Mouse (Mus musculus) frontal cortex, postnatal 14 days (tissue): ENCODE measurements at regions not wholly inside any gene's neighbourhood (a gene's known extent, or its start where the extent isn't known, plus 50 kb on each side); places are given as distances from the start of the nearest gene placed in this dataset.

Experiments used
- DNase-seq, 2 experiments: peaks; one replicate each; pipeline ENCODE4 v3.0.0; 2022; ENCODE audit warnings: low spot score in 2 of 2

- no peak for DNase-seq
These were observed 56.5 kb upstream of the Lsm6 start for GRCm38 (mm10) chr8:78877423-78877822.

DNA sequence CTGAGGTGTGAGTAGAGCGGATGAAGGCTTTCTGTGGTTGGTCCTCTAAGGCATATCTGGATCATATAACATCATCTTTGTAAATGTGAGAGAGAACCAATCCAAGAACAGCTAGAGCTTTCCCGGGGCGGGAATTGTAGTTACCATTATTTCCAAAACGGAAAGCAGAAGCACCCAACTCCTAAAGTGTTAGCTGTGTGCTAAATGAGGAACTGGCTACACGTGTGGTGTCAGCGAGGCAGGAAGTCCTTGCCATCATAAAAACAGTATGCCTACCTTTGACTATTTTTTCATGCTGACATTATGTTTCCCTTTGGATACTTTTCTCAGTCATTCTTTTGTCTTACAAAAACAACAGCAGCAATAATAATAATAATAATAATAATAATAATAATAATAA lies 68.8 kb upstream of the Lsm6 start:
- DNase-seq, result no peak

GRCm38 (mm10) chr8:78890571-78890970 lies 69.6 kb upstream of the Lsm6 start:
- no peak for DNase-seq

DNA sequence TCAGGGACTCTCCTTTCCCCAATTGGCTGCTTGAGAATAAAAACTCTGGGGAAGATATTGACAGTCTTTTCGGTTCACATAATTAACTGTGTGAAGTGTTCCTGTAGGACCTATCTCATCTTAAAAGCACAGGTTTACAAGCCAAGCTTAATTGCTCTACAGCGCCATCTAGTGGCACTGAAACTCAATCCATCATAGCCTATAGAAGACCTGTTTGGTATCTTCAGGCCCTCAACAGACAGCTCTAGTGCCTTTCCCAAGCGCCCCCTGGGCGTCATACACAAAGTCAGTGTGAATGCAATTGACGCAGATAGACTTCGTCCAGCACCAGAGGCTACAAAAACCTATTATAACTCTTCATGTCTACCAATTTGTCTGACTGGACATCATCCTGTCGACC lies 78.9 kb upstream of the Lsm6 start:
- DNase-seq, result peak; percentile 7 to 55

DNA sequence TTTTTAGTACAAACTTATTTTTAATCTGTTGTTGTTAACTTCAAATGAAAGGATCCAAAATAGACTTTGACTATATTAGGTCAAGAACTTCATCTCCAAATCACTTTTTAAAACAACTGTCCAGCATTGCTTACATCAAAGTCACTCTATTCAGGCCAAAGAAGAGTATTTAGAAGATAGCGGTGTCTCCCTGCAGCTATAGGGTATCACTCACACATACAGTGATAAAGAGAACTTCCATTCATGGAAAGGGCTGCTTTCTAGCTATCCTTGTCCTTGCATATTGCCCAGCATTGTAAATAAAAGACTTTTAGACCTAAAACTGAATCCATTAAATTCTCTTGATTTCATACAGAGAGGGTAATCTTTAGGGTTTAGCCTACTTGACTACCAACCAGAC lies 82.1 kb upstream of the Lsm6 start:
- DNase-seq, result no peak

DNA sequence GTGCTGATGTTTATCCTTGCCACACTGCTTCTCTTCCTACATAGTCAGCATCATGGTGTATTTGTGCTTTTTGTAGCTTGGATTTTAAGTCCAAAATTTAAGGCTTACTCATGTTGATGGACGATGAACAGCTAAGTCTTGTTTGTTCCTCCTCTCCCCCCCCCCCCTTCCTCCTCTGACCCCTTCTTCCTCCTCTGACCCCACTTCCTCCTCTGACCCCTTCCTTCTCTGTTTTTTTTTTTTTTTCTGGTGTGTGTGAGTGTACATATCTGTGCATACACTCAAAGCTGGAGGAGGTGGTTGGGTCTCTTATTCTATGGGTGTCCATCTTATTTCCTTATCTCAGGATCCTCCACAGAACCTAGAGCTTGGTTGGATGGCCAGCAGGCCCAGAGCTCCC lies 87.0 kb upstream of the Lsm6 start:
- no peak for DNase-seq

- DNase-seq, result no peak
These were observed 90.4 kb upstream of the Lsm6 start for GRCm38 (mm10) chr8:78911288-78911873.

DNA sequence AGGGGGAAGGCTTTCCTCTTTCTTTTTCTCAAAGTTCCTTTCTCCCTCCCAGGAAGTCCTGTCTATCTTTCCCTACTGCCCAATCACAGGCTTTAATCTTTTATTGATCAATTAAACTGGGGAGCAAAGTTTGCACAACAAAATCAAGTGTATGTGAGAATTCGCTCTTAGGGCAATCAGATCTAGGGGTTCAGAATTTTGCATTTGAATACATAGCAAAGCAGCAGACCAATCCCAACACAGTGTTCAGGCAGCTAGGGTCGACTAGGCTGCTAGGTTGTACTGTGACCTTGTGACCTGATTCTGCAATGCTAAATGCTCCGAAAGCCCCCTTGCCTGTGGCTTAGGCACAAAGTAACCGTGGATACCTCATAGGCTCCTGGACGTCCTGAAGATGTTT lies 91.5 kb upstream of the Lsm6 start:
- no peak for DNase-seq

DNA sequence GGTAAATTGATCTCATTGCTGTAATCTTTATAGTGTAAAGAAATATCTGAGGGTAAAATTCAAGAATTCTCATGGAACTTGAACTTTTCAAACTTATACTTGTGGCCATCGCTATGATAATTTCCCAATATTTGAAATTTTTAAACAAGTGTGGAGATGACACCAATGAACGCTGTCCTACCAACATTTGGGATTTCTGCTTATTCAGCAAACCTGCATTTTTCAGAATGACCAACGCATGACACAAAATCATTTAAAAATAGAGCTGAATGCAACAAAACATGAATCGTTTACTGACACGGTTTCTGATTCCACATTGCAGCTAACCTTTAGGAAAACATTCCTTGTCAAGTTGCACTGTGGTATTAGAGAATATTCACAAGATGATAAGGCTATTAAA lies 92.9 kb upstream of the Lsm6 start:
- DNase-seq, result no peak

GRCm38 (mm10) chr8:78930610-78931397 lies 97.4 kb upstream of the Zfp827 start:
- no peak for DNase-seq

DNA sequence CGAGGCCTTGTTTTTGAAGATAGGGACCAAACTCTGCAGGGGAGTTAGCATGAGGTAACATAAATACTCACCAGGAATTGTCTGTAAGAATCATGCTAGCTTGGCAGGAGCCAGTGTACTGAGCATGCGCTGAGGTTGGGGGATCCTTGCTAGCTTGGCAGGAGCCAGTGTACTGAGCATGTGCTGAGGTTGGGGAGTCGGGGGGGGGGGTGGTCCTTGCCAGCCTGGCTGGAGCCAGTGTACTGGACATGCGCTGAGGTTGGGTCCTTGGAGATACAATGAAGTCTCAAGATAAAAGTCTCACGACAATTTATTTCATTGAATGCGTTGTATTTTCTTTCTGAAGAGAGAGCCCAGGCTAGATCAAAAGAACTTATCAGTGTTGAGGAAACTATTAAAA lies 96.2 kb upstream of the Zfp827 start:
- DNase-seq, result no peak

DNA sequence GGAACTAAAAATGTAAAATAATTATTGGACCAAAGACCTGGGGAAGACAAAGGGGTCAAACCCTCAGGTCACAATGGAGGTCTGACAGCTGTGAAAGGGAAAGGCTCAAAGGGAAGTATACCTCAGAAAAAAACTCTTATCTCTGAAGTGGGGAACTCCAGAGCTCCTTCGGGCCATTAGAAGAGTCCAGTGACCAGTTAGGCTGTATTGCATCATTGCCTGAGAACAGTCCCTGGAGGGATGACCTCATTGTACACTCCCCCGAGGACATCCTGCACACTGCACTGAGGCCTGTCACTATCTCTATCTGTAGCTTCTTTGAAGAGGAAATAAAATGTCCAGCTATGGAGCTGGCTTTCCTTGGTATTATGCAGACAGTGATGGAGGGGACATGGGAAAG lies 88.2 kb upstream of the Zfp827 start:
- DNase-seq, result no peak

DNA sequence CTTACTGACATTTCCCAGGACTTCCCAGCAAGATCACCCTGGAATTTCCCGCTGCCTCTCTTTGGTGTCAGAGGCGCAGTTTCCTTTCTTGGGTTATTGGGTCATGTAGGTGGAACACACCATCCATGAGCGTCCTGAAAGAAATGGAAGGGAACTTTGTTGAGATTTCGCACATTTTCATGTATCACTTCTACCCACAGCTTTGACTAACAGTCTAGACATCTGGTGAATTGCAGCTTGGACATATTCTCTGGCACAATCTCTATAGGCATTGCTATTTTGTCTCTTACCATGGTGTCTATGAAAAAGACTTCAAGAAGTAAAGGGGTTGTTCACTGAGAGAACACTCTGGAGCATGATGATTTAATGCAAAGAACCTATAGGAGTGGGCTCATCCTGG lies 86.7 kb upstream of the Zfp827 start:
- no peak for DNase-seq

DNA sequence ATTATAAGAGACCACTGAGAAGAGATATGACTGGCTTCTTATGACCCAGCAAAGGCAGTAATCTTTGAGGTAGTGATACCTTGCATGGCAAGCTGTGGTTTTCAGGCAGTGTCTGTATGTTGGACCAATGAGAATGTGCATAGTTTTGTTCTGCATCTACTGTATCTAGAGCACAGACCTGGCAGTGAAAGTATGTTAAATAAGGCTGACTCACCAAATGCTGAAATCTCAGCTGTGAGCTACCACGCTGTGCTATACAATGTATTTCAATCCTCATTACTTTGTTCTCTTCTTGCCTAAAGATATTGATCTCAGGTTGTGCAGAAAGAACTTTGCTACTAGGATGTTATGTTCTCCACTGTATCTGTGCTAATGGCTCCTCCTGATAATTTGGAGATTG lies 83.9 kb upstream of the Zfp827 start:
- DNase-seq, result no peak

DNA sequence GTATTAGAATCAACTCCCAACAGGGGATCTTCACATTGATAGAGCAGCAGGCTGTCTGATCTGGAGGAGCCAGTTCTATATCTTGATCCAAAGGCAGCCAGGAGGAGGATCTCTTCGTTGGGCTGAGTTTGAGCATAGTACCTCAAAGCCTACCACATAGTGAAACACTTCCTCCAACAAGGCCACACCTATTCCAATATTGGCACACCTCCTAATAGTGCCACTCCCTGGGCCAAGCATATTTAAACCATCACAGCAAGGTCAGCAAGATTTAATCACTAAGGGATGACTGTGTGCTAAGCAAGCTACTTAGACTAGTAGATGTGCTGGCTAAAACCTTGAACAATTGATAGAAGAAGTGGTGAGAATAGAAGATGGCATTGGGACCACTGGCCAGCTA lies 82.6 kb upstream of the Zfp827 start:
- no peak for DNase-seq

- no peak for DNase-seq
These were observed 82.2 kb upstream of the Zfp827 start for GRCm38 (mm10) chr8:78946085-78946484.

DNA sequence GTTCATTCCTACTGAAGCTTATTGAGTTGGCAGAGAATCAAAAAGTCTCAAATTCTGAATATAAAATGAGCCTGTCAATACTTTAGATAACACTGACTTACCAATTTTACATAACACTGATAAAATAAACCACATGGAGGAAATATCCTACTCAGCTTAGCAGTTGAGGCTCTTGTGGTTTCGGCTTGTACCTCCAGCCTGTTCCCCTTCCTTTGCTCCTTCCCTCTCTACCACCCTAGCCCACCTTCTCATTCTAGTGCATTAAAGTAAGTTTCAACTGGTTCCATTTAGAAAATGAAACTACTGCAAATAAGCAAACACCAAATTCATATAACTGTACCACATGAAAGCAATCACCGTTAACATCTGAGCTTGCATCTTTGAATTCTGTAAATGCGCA lies 53.2 kb upstream of the Zfp827 start:
- no peak for DNase-seq
